Mouse (Mus musculus): ENCODE data around the gene Hebp1. TPM values are rescaled to one million over a fixed set of nuclear protein-coding genes. Genes with fewer than 3 reads are reported as not detected.

Hebp1 gene
- polyA plus RNA-seq, 1 experiment from 2014 or later = 27.1 TPM

DNA sequence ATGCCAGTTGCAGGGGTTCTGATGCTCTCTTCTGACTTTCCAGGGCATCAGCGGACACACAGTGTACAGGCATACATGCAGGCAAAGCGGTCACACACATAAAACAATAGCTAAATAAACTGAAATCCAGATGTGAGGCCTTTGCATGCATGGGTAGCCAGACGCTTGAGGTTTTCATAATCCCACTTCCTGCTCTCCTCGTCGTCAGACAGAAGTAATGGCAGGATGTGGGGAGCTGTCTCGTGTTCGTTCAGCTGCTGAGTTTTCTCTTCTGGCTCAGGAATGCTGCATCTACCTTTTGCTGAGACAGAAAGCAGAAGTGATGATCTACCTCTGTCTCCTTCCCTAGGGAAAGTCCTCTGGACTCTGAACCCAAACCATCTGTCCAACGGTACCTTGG is 20.5 kb upstream of the Hebp1 start:
- Histone ChIP-seq H3K4me2 (no peak overlapping the region), H3K36me3 (peaks cover 23% of the 10 kb centered on the region), H3K27me3 (no peaks in the 10 kb centered on the region), H3K9me3 (replicated peaks) (no peaks in the 10 kb centered on the region), H3K4me1 (0 out of 2 replicates have a peak, but pooled peaks cover 8% of the 10 kb centered on the region), H3K9ac (no peak overlapping the region), H3K27ac (peak overlapping the region; percentile 59; the same call in 1 of the 2 replicates), H3K4me3 (replicated peaks) (no peak overlapping the region)
- ATAC-seq (replicated peaks; ENCODE audit: low FRiP score) = no peak
- WGBS = 48% methylated on average over 8 of the region's 8 CpGs

- Histone ChIP-seq H3K27ac (no peak overlapping the region), H3K9ac (no peak overlapping the region), H3K36me3 (peaks cover 22% of the 10 kb centered on the region), H3K4me2 (no peak overlapping the region), H3K9me3 (replicated peaks) (no peaks in the 10 kb centered on the region), H3K4me3 (replicated peaks) (no peak overlapping the region), H3K4me1 (no peaks in the 10 kb centered on the region), H3K27me3 (no peaks in the 10 kb centered on the region)
- ATAC-seq (replicated peaks; ENCODE audit: low FRiP score) = no peak
- 94% methylated on average over 1 of the region's 2 CpGs for WGBS
Observed at GRCm38 (mm10) chr6:135212666-135213065, 14.8 kb upstream of the Hebp1 start.

- no peak overlapping the region for H3K9ac ChIP-seq
- no peak overlapping the region for H3K27ac ChIP-seq
- H3K4me2 ChIP-seq = no peak overlapping the region
- no peaks in the 10 kb centered on the region for H3K27me3 ChIP-seq
- no peaks in the 10 kb centered on the region for H3K9me3 ChIP-seq (replicated peaks)
- WGBS = 76% methylated on average over 7 of the region's 7 CpGs
- peaks cover 22% of the 10 kb centered on the region for H3K36me3 ChIP-seq
- H3K4me1 ChIP-seq = no peaks in the 10 kb centered on the region
- ATAC-seq (replicated peaks; ENCODE audit: low FRiP score) = no peak
- no peak overlapping the region for H3K4me3 ChIP-seq (replicated peaks)
Observed at GRCm38 (mm10) chr6:135211169-135211568, 13.3 kb upstream of the Hebp1 start.

GRCm38 (mm10) chr6:135206909-135207308 is 9.1 kb upstream of the Hebp1 start:
- WGBS = 80% methylated on average over 8 of the region's 8 CpGs
- H3K27ac ChIP-seq = no peak overlapping the region

GRCm38 (mm10) chr6:135205802-135206201 is 8.0 kb upstream of the Hebp1 start:
- no peak overlapping the region for H3K9ac ChIP-seq
- WGBS = 85% methylated on average over 4 of the region's 4 CpGs
- H3K27me3 ChIP-seq = no peaks in the 10 kb centered on the region
- H3K9me3 ChIP-seq (replicated peaks) = no peaks in the 10 kb centered on the region
- H3K4me2 ChIP-seq = no peak overlapping the region
- H3K4me3 ChIP-seq (replicated peaks) = no peak overlapping the region
- H3K36me3 ChIP-seq = peaks cover 4% of the 10 kb centered on the region
- ATAC-seq (replicated peaks; ENCODE audit: low FRiP score) = no peak
- H3K27ac ChIP-seq = no peak overlapping the region
- peaks cover 3% of the 10 kb centered on the region; the same call in 1 of the 2 replicates for H3K4me1 ChIP-seq

More at GRCm38 (mm10) chr6:135206909-135207308, 9.1 kb upstream of the Hebp1 start:
- no peak overlapping the region for H3K4me2 ChIP-seq
- H3K9me3 ChIP-seq (replicated peaks) = no peaks in the 10 kb centered on the region
- no peaks in the 10 kb centered on the region for H3K4me1 ChIP-seq
- H3K9ac ChIP-seq = no peak overlapping the region
- H3K36me3 ChIP-seq = peaks cover 10% of the 10 kb centered on the region
- H3K27me3 ChIP-seq = no peaks in the 10 kb centered on the region
- H3K4me3 ChIP-seq (replicated peaks) = no peak overlapping the region
- no peak for ATAC-seq (replicated peaks; ENCODE audit: low FRiP score)

- 72% methylated on average over 4 of the region's 4 CpGs for WGBS
- Histone ChIP-seq H3K27me3 (no peaks in the 10 kb centered on the region), H3K4me3 (replicated peaks) (no peak overlapping the region)
Observed at GRCm38 (mm10) chr6:135204869-135205268, 7.0 kb upstream of the Hebp1 start.

DNA sequence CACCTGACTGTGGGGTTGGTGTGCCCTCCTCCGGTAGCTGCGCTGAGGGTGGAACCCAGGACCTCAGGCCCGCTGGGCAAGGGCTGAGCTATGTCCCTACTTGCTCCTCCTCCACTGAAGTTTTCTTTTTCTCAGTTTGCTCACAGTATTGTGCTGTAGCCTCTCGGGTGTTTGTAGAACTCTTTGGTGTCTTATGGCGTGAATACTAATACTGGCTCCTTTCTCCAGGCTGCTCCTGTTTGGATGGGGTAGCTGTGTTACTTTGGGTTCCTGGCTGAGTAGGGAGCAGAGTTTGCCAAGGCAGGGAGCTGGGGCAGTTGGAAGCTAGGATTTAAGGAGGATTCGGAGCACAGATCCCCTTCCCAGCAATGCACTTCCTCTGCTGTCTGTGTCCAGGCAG is 5.9 kb upstream of the Hebp1 start:
- Histone ChIP-seq H3K36me3 (no peaks in the 10 kb centered on the region), H3K9ac (no peak overlapping the region), H3K4me2 (no peak overlapping the region), H3K27ac (no peak overlapping the region), H3K4me1 (peaks cover 14% of the 10 kb centered on the region), H3K27me3 (no peaks in the 10 kb centered on the region), H3K9me3 (replicated peaks) (no peaks in the 10 kb centered on the region), H3K4me3 (replicated peaks) (no peak overlapping the region)
- no peak for ATAC-seq (replicated peaks; ENCODE audit: low FRiP score)
- WGBS = 59% methylated on average over 6 of the region's 6 CpGs

More at GRCm38 (mm10) chr6:135204869-135205268, 7.0 kb upstream of the Hebp1 start:
- Histone ChIP-seq H3K27ac (no peak overlapping the region), H3K36me3 (peaks cover 3% of the 10 kb centered on the region), H3K9me3 (replicated peaks) (no peaks in the 10 kb centered on the region), H3K9ac (no peak overlapping the region), H3K4me2 (no peak overlapping the region), H3K4me1 (peaks cover 11% of the 10 kb centered on the region)
- no peak for ATAC-seq (replicated peaks; ENCODE audit: low FRiP score)

DNA sequence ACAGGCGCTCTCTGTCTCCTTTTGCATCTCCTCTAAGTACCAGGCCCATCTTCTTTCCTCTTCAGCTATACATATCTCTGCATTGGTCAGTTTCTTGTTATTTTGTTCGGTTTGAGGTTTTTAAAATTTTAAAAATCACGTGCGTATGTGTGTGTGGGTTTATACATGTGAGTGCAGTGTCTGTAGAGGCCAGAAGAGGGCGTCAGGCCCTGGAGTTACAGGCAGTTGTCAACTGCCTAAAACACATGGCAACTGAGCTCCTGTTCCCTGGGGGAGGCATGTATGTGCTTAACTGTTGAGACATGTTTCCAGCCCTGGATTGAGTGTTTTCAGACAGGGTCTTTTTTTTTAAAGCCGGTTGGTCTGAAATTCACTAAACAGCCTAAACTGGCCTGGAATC is 4.8 kb upstream of the Hebp1 start:
- Histone ChIP-seq H3K27ac (no peak overlapping the region), H3K9me3 (replicated peaks) (no peaks in the 10 kb centered on the region), H3K36me3 (no peaks in the 10 kb centered on the region), H3K27me3 (no peaks in the 10 kb centered on the region), H3K4me2 (no peak overlapping the region), H3K9ac (no peak overlapping the region), H3K4me3 (replicated peaks) (no peak overlapping the region), H3K4me1 (peaks cover 21% of the 10 kb centered on the region)
- 88% methylated on average over 6 of the region's 6 CpGs for WGBS
- ATAC-seq (replicated peaks; ENCODE audit: low FRiP score) = no peak

GRCm38 (mm10) chr6:135200122-135200957 is 2.5 kb upstream of the Hebp1 start:
- H3K9ac ChIP-seq = no peak overlapping the region
- H3K27me3 ChIP-seq = no peaks in the 10 kb centered on the region
- WGBS = 70% methylated on average over 16 of the region's 16 CpGs
- no peaks in the 10 kb centered on the region for H3K9me3 ChIP-seq (replicated peaks)
- peak overlapping the region; percentile 10; the same call in 1 of the 2 replicates for H3K4me2 ChIP-seq
- H3K4me1 ChIP-seq = peaks cover 27% of the 10 kb centered on the region
- H3K4me3 ChIP-seq (replicated peaks) = no peak overlapping the region
- H3K36me3 ChIP-seq = no peaks in the 10 kb centered on the region
- ATAC-seq (replicated peaks; ENCODE audit: low FRiP score) = no peak
- H3K27ac ChIP-seq = peak overlapping the region; percentile 63

DNA sequence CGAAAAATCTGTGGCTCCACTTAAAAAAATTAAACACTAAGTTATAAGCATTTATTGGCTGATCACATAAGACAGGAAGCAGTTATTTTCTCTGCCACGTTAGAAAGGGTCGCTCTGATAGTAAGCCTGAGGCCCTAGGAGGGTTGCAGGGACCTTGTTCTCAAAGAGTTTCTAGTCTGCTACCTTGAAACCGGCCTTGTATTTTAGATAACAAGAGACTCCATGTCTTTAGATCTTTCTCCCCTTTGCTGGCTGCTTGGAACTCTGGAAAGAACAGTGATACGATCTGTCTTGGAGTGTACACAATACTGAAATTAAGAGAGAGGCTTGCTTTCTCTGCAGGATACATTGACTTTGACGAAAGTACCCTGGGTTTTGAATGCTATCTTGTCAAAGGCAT is 904 bp upstream of the Hebp1 start:
- H3K36me3 ChIP-seq = no peaks in the 10 kb centered on the region
- no peaks in the 10 kb centered on the region for H3K9me3 ChIP-seq (replicated peaks)
- WGBS = 49% methylated on average over 6 of the region's 6 CpGs
- peak overlapping the region; percentile 85 for H3K9ac ChIP-seq
- H3K4me2 ChIP-seq = peak overlapping the region; percentile 96
- peaks cover 29% of the 10 kb centered on the region for H3K4me1 ChIP-seq
- peak overlapping the region; percentile 90 for H3K4me3 ChIP-seq (replicated peaks)
- no peak for ATAC-seq (replicated peaks; ENCODE audit: low FRiP score)
- no peaks in the 10 kb centered on the region for H3K27me3 ChIP-seq
- H3K27ac ChIP-seq = peak overlapping the region; percentile 86

- Histone ChIP-seq H3K9me3 (replicated peaks) (no peaks in the 10 kb centered on the region), H3K27ac (peak overlapping the region; percentile 86), H3K27me3 (no peaks in the 10 kb centered on the region), H3K4me3 (replicated peaks) (peak overlapping the region; percentile 90), H3K9ac (peak overlapping the region; percentile 85), H3K4me2 (peak overlapping the region; percentile 96), H3K36me3 (no peaks in the 10 kb centered on the region), H3K4me1 (peaks cover 29% of the 10 kb centered on the region)
- no peak for ATAC-seq (replicated peaks; ENCODE audit: low FRiP score)
- 22% methylated on average over 7 of the region's 7 CpGs for WGBS
Observed at GRCm38 (mm10) chr6:135197446-135197845, 376 bp downstream of the Hebp1 start.

GRCm38 (mm10) chr6:135196707-135197106 is 1.1 kb downstream of the Hebp1 start:
- H3K4me1 ChIP-seq = peaks cover 29% of the 10 kb centered on the region
- 63% methylated on average over 8 of the region's 8 CpGs for WGBS
- peak overlapping the region; percentile 96; the same call in 1 of the 2 replicates for H3K4me2 ChIP-seq
- no peak overlapping the region for H3K9ac ChIP-seq
- H3K36me3 ChIP-seq = no peaks in the 10 kb centered on the region
- H3K9me3 ChIP-seq (replicated peaks) = no peaks in the 10 kb centered on the region
- no peaks in the 10 kb centered on the region for H3K27me3 ChIP-seq
- peak overlapping the region; percentile 41; the same call in 1 of the 2 replicates for H3K27ac ChIP-seq
- ATAC-seq (replicated peaks; ENCODE audit: low FRiP score) = no peak; the same call in 1 of the 2 replicates
- H3K4me3 ChIP-seq (replicated peaks) = no peak overlapping the region
